Mouse (Mus musculus): ENCODE results near the gene Chmp1a.

Chmp1a gene

DNA sequence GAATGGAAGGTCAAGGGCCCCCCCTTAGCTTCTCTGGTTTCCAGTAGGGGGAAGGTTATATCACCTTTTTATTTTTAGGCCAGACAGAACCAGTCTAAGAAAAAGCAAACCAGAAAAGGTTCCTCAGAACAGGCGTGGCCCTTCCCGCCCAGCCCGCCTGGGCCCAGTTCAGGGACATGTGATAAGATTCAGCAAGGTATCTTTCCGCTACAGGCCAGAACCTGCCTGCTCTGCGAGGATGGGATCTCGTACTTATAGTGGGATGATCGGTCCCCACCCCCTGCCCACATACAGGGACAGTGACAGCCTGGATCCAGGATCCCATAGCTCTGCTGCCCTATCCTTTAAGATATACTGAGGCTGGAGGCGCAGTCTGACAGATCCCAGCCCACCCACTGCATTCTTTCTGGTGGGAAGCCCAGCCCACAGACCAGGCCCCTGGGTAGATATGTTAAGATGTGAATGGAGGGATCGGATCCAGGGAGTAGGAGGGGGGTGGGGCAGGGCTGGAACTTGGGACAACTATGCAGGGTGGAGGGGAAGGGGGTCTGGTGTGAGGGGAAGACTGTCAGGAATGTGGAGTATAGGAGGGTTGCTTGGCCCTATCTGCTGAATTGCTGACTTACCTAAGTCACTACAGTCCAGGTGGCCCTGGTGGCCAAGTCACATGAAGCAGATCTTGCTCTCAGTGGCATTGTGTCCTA is 56.3 kb downstream of the Chmp1a start:
- DNase-seq (ENCODE audit: low read depth, low spot score), result no peak

DNA sequence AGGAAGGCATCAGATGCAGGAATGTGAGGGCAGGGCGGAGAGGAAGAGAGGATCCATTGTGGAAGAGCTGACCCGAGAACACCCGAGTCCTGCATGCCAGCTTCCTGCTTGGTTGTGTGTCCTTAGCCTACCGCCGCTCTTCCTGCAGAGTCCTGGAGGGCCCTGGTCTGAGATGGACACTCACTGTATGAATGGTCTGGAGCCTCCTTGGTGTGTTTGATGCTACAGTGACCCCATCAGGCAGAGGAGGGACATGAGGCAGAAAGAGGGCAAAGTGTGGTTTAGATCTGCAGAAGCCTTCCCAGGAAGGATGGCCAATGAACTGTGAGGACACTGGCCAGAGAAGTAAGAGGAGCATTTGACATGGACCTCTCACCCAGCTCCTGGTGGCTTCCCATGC is 57.4 kb downstream of the Chmp1a start:
- DNase-seq (ENCODE audit: low read depth, low spot score), result no peak

All from skeletal muscle tissue, adult 2 months (tissue).